In genomic region chr4:43982053-43982732, GRCm38 (mm10) we compare ENCODE assay signal across 8 mouse cellular contexts. TPM values are rescaled to one million over a fixed set of nuclear protein-coding genes. Genes with fewer than 3 reads are reported as not detected.
DNase-seq lines count a peak whose midpoint lies in the region; ATAC-seq and TF ChIP-seq lines count a peak whose summit lies in the region.

No protein-coding gene starts in this region.

- peak overlapping the region; percentile 61 for H3K4me2 ChIP-seq in forebrain, embryonic 11.5 days (ENCODE audit: low read depth, low read length, severe bottlenecking)
- H3K4me2 ChIP-seq in heart, embryonic 16.5 days (ENCODE audit: low read depth, low read length): peak overlapping the region; percentile 61
- peak overlapping the region; percentile 69 for H3K4me2 ChIP-seq in liver, embryonic 13.5 days
- H3K4me2 ChIP-seq in stomach, embryonic 15.5 days: peak overlapping the region; percentile 77

- peaks cover 35% of the 10 kb centered on the region for H3K27me3 ChIP-seq in E14TG2a.4 (ENCODE audit: insufficient read depth, low read length)
- peaks cover 3% of the 10 kb centered on the region; the same call in 1 of the 2 replicates for H3K27me3 ChIP-seq in forebrain, embryonic 11.5 days (ENCODE audit: control insufficient read depth, insufficient read depth, low read length)
- no peaks in the 10 kb centered on the region for H3K27me3 ChIP-seq in heart, embryonic 16.5 days (ENCODE audit: control insufficient read depth, insufficient read depth, low read length)
- H3K27me3 ChIP-seq in liver, embryonic 13.5 days: no peaks in the 10 kb centered on the region
- no peaks in the 10 kb centered on the region for H3K27me3 ChIP-seq in stomach, embryonic 15.5 days (replicated peaks)

- TF ChIP-seq CTCF in E14TG2a.4 (conservative IDR thresholded peaks at IDR 0.05; ENCODE audit: low read length): peak; percentile 67

- peaks cover 76% of the 10 kb centered on the region for H3K4me1 ChIP-seq in E14TG2a.4 (replicated peaks; ENCODE audit: low read depth, low read length)
- H3K4me1 ChIP-seq in forebrain, embryonic 11.5 days (replicated peaks; ENCODE audit: control insufficient read depth, insufficient read depth, low read length): peaks cover 7% of the 10 kb centered on the region; the same call in 1 of the 2 replicates
- H3K4me1 ChIP-seq in heart, embryonic 16.5 days (ENCODE audit: control insufficient read depth, insufficient read depth, low read length): peaks cover 18% of the 10 kb centered on the region
- H3K4me1 ChIP-seq in liver, embryonic 13.5 days (replicated peaks): peaks cover 36% of the 10 kb centered on the region
- H3K4me1 ChIP-seq in stomach, embryonic 15.5 days: peaks cover 21% of the 10 kb centered on the region

- peak; percentile 90 for ATAC-seq in forebrain, embryonic 11.5 days (replicated peaks; ENCODE audit: low FRiP score)
- peak; percentile 90 for ATAC-seq in heart, embryonic 16.5 days (replicated peaks; ENCODE audit: extremely low read depth, insufficient read depth, low FRiP score)
- peak; percentile 90 for ATAC-seq in liver, embryonic 13.5 days (ENCODE audit: low read depth)
- peak; percentile 89 for ATAC-seq in stomach, embryonic 15.5 days (ENCODE audit: insufficient read depth, low FRiP score, low read depth)

- H3K27ac ChIP-seq in forebrain, embryonic 11.5 days (ENCODE audit: low read depth, low read length): no peak overlapping the region
- no peak overlapping the region for H3K27ac ChIP-seq in heart, embryonic 16.5 days (ENCODE audit: low read length)
- peak overlapping the region; percentile 62 for H3K27ac ChIP-seq in liver, embryonic 13.5 days
- H3K27ac ChIP-seq in stomach, embryonic 15.5 days: peak overlapping the region; percentile 45; the same call in 1 of the 2 replicates

- H3K4me3 ChIP-seq in E14TG2a.4 (replicated peaks; ENCODE audit: low read length): peak overlapping the region; percentile 39
- peak overlapping the region; percentile 23 for H3K4me3 ChIP-seq in forebrain, embryonic 11.5 days (ENCODE audit: low read depth, low read length)
- H3K4me3 ChIP-seq in heart, embryonic 16.5 days (ENCODE audit: low read length): peak overlapping the region; percentile 35
- peak overlapping the region; percentile 43 for H3K4me3 ChIP-seq in liver, embryonic 13.5 days (replicated peaks)
- H3K4me3 ChIP-seq in stomach, embryonic 15.5 days (replicated peaks): peak overlapping the region; percentile 36

- H3K9ac ChIP-seq in forebrain, embryonic 11.5 days (ENCODE audit: low read length): peak overlapping the region; percentile 64
- peak overlapping the region; percentile 60 for H3K9ac ChIP-seq in heart, embryonic 16.5 days (ENCODE audit: low read length)
- H3K9ac ChIP-seq in liver, embryonic 13.5 days: peak overlapping the region; percentile 71
- peak overlapping the region; percentile 23; the same call in 1 of the 2 replicates for H3K9ac ChIP-seq in stomach, embryonic 15.5 days

- peak; percentile 87 for DNase-seq in c-Kit-positive CD71-positive TER-119-negative erythroid progenitor cells, embryonic 14.5 days (ENCODE audit: low read depth)
- peak; percentile 97 for DNase-seq in forebrain, embryonic 11.5 days (ENCODE audit: low spot score)
- peak; percentile 93 to 96 for DNase-seq in kidney, postnatal 25 days
- DNase-seq in liver, embryonic 13.5 days: peak; percentile 85
- peak; percentile 96 for DNase-seq in neural tube, embryonic 10.5 days (ENCODE audit: extremely low spot score, low spot score)

- WGBS in forebrain, embryonic 11.5 days: 2% methylated on average over 24 of the region's 24 CpGs
- WGBS in heart, embryonic 16.5 days: 1% methylated on average over 24 of the region's 24 CpGs
- 2% methylated on average over 24 of the region's 24 CpGs for WGBS in liver, embryonic 13.5 days (ENCODE audit: insufficient replicate concordance)
- WGBS in stomach, embryonic 15.5 days: 2% methylated on average over 24 of the region's 24 CpGs

- peaks cover 19% of the 10 kb centered on the region; the same call in 1 of the 2 replicates for H3K36me3 ChIP-seq in E14TG2a.4 (ENCODE audit: insufficient read depth, low read length)
- no peaks in the 10 kb centered on the region for H3K36me3 ChIP-seq in forebrain, embryonic 11.5 days (ENCODE audit: control insufficient read depth, insufficient read depth, low read length)
- no peaks in the 10 kb centered on the region for H3K36me3 ChIP-seq in heart, embryonic 16.5 days (ENCODE audit: control insufficient read depth, insufficient read depth)
- H3K36me3 ChIP-seq in liver, embryonic 13.5 days: peaks cover 9% of the 10 kb centered on the region
- no peaks in the 10 kb centered on the region for H3K36me3 ChIP-seq in stomach, embryonic 15.5 days

- no peaks in the 10 kb centered on the region for H3K9me3 ChIP-seq in E14TG2a.4 (ENCODE audit: low read length)
- H3K9me3 ChIP-seq in forebrain, embryonic 11.5 days (ENCODE audit: control insufficient read depth, low read length): no peaks in the 10 kb centered on the region
- no peaks in the 10 kb centered on the region for H3K9me3 ChIP-seq in heart, embryonic 16.5 days (replicated peaks; ENCODE audit: control insufficient read depth, low read length)
- no peaks in the 10 kb centered on the region for H3K9me3 ChIP-seq in liver, embryonic 13.5 days (replicated peaks)
- no peaks in the 10 kb centered on the region for H3K9me3 ChIP-seq in stomach, embryonic 15.5 days

RNA-seq across cellular contexts. Expression of gene Ccin, which starts 1.1 kb away (rescaled TPM):
- not detected in 2 replicates for polyA plus RNA-seq in forebrain, embryonic 11.5 days (2014; fragmentation: Nextera tagmentation; extraction: Ambion mirVana)
- polyA plus RNA-seq in heart, embryonic 16.5 days (2015; fragmentation: Nextera tagmentation; extraction: Ambion mirVana): not detected in 2 replicates
- not detected in 2 replicates for polyA plus RNA-seq in liver, embryonic 13.5 days (2015; fragmentation: Nextera tagmentation; extraction: Ambion mirVana)
- polyA plus RNA-seq in stomach, embryonic 15.5 days (2015; fragmentation: Nextera tagmentation; extraction: Ambion mirVana): not detected in 2 replicates

RNA-seq across cellular contexts. Expression of gene Clta, which starts 22.1 kb away (rescaled TPM):
- polyA plus RNA-seq in forebrain, embryonic 11.5 days (2014; fragmentation: Nextera tagmentation; extraction: Ambion mirVana): 211 and 223 TPM in 2 replicates
- polyA plus RNA-seq in heart, embryonic 16.5 days (2015; fragmentation: Nextera tagmentation; extraction: Ambion mirVana): 134 and 150 TPM in 2 replicates
- polyA plus RNA-seq in liver, embryonic 13.5 days (2015; fragmentation: Nextera tagmentation; extraction: Ambion mirVana): 164 and 166 TPM in 2 replicates
- 248 and 262 TPM in 2 replicates for polyA plus RNA-seq in stomach, embryonic 15.5 days (2015; fragmentation: Nextera tagmentation; extraction: Ambion mirVana)

RNA-seq across cellular contexts. Expression of gene Glipr2, which starts 25.0 kb away (rescaled TPM):
- polyA plus RNA-seq in forebrain, embryonic 11.5 days (2014; fragmentation: Nextera tagmentation; extraction: Ambion mirVana): 75.5 and 79.1 TPM in 2 replicates
- 51.4 and 53.7 TPM in 2 replicates for polyA plus RNA-seq in heart, embryonic 16.5 days (2015; fragmentation: Nextera tagmentation; extraction: Ambion mirVana)
- 39.0 and 45.7 TPM in 2 replicates for polyA plus RNA-seq in liver, embryonic 13.5 days (2015; fragmentation: Nextera tagmentation; extraction: Ambion mirVana)
- polyA plus RNA-seq in stomach, embryonic 15.5 days (2015; fragmentation: Nextera tagmentation; extraction: Ambion mirVana): 95.8 and 106 TPM in 2 replicates

Comparison
In these comparisons a context has a peak if more than half of its experiments do, and no peak if none do; other contexts are left out.
1. H3K27ac ChIP-seq: peak in liver, embryonic 13.5 days (single experiment) and stomach, embryonic 15.5 days (single experiment); none in forebrain, embryonic 11.5 days (single experiment) and heart, embryonic 16.5 days (single experiment).
2. Peak in every context shown above with its lines, with median percentiles within 50 percentile points of each other: H3K4me3 ChIP-seq, DNase-seq, ATAC-seq, H3K4me2 ChIP-seq and H3K9ac ChIP-seq.